Mouse (Mus musculus) kidney, adult 2 months (tissue): ENCODE data around the gene Elmo1.

Experiments
- CTCF ChIP-seq: fragments of 200-500 bp; conservative IDR thresholded peaks from 2 replicates; pipeline ENCODE4 v1.5.1; 2011; ENCODE audit warnings: low read depth, mild to moderate bottlenecking, control low read depth, low read length, moderate library complexity, mixed read lengths; ENCODE audit not compliant: insufficient read depth, insufficient read length
- POLR2A ChIP-seq: fragments of 200-500 bp; IDR thresholded peaks from one replicate; pipeline ENCODE4 v1.6.1; 2011; ENCODE audit warnings: low read depth, low read length, control low read depth

GRCm38 (mm10) chr13:20385423-20385822 lies 295.0 kb downstream of the Elmo1 start:
- TF ChIP-seq POLR2A: no peak
- TF ChIP-seq CTCF: no peak
